Mouse (Mus musculus): ENCODE results near the gene Pdcl2.

Gene Pdcl2

DNA sequence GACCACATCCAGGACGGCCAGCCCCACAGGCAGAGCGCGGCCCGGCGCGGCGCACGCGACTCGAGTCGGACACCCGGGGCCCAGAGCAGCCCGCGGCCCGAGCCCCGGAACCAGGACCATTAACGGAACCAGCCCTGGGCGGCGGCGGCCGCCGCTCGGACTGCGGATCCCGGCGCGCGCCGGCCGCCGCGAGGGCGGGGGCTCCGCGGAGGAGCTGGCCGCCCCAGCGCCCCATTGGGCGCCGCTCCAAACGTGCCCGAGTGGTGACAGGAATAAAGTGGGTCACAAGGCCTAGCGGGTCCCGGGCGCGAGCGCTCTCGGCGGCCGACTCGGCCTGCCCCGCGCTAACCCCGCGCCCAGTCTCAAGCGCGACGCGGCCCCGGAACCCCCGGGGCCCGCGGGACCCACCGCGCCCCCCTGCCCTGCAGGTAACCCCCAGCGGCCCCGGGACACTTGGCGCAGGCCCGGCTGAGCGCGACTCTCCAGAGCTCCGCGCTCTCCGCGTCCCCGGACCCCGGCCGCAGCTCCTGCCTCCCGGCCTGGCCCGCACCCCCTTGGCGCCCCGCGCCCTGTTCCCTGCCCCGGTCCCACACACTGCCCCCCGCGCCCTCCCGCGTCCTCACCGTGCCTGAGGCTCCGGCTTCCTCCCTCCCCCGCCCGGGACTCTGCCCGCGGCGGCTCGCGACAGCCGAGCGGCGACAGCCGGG lies 27.1 kb downstream of the Pdcl2 start:
- DNase-seq (ENCODE audit: extremely low spot score, low read depth, low spot score), result no peak

DNA sequence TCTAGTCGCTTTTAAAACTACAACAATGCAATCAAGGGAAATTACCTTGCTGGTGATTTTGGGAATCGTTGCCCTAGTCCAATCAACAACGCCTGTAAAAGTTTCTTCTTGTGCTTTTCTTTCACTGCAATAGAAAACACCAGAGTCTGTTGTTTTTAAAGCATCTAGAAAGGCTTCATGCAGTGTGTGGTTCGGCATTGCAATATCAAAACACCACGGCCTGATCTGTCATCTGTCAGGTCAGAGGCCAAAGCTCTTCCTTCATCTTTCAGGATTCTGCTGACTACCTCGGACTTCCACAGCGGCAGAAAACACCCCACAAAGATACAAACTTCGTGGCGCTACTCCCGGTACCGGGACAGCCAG lies 27.6 kb downstream of the Pdcl2 start:
- no peak for DNase-seq (ENCODE audit: extremely low spot score, low read depth, low spot score)

DNA sequence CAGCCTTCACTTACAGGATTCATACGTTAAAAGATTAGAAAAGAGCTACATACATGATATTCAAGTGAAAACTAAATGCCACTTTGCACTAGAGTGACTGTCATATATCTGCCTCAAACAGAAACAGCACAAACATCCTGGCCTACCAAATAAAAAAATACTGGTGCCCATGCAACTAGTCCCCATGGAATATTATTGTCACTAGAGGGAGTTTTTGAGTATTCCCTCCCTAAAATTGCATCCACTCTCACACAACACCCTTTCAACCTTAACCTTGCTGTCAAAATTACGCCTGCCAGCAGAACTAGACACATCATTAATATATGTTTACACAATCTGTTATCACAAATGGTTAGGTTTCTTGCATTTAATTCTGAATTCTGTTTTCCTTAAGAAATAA lies 28.9 kb downstream of the Pdcl2 start:
- no peak for DNase-seq (ENCODE audit: extremely low spot score, low read depth, low spot score)

DNA sequence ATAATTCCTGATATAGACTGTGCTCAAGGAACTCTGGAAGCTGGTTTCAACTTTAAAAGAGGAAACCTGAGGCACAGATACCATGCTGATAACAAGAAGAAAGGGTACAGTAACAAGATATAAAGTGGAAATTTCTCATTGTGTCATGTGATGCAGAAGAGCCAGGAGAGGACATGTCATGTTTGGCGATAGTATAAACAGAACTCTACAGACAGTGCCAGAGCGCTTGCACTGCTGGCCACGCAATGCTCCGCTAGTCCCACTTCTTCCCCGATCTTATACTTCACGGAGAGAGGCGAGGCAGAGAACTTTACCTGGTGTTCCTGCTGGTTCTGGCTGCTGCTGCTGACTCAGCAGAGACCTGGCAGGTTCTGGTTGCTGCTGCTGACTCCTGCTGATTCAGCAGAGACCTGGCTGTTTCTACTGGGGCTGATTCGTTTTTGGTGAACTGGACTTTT lies 41.7 kb downstream of the Pdcl2 start:
- DNase-seq (ENCODE audit: extremely low spot score, low read depth, low spot score), result no peak

DNA sequence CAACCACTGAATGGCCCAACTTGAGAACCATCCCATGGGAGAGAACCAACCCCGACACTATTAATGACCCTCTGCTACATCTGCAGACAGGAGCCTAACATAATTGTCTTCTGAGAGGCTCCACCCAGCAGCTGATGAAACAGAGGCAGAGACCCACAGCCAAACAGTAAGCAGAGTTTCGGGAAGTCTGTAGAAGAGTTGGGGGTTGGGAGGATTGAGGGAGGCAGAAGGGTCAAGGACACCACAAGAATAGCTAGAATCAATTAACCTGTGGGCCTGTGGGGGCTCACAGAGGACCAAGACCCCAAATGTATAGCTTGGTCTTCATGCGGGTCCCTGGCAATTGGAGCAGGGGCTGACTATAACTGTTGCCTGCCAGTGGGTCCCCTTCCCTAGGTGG lies 42.7 kb downstream of the Pdcl2 start:
- DNase-seq (ENCODE audit: extremely low spot score, low read depth, low spot score), result no peak

DNA sequence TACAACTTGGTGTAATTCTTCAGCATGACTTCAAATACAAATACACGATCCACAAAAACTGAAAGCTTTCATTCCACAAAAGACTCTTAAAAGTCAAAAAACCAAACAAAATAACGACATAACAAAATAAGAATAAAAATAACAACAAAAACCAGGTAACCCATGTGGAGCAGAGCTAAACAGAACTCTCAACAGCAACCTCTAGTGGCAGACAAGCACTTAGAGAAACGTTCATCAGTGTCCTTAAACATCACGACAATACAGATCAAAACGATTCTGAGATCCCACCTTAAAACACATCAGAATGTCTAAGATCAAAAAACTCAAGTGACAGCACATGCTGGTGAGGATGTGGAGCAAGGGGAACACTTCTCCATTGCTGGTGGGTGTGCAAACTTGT lies 43.9 kb downstream of the Pdcl2 start:
- DNase-seq (ENCODE audit: extremely low spot score, low read depth, low spot score), result no peak

DNA sequence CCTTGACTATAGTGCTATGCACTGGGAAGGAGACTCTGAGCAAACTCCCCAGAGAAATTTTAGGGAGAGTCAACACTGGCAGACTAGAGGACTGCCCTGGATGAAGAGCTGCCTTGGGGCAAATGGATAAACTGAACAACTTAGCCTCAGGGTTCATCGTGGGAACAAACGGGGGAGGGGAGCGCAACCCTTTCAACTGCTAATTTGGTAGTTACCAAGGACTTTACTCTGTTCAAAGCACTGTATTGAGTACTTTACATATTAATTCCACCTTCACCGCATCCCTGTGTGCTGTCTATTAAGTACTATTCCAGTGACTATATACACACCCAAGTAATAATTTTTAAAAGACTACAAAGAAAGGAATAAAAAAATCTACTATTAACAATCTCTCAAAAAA lies 45.3 kb downstream of the Pdcl2 start:
- no peak for DNase-seq (ENCODE audit: extremely low spot score, low read depth, low spot score)

DNA sequence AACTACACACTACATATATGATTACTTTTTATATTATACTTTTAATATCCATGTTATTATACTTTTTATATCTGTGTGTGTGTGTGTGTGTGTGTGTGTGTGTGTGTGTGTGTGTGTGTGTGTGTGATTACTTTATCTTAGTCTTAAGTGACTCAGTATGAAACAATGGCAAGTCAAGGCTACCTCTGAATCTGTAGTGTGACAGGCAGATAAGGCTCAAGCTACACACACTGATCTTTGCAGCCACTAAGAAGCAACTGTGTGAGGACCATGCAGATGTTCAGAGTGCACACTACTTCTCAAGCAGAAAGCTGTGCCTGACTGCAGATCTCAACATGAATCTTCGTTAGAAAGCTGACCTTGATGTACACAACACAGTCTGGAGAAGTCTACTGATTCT lies 47.1 kb downstream of the Pdcl2 start:
- no peak for DNase-seq (ENCODE audit: extremely low spot score, low read depth, low spot score)

DNA sequence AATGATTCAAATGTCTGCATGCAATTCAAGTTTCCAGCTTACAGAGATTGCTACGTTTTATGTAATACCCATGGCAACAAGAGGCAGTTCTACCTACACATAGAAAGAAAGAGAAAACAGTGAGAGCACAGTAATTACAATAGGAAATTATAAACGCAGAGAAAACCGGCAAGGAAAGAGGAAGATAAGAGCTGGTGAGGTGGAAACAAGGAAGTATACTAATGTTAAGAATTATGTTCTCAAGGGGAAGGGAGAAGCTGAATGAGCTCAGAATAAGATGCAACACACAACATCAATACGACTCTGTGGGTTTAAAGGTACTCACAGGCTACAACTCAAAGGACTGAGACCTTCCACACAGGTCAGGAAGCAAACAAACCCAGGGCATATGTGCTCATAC lies 56.0 kb downstream of the Pdcl2 start:
- no peak for DNase-seq (ENCODE audit: extremely low spot score, low read depth, low spot score)

Measured in hindlimb bud, embryonic 11.5 days (tissue).